Mouse (Mus musculus): ENCODE data around the gene Gapdh. TPM values are rescaled to one million over a fixed set of nuclear protein-coding genes. Genes with fewer than 3 reads are reported as not detected.

Gene Gapdh
- polyA plus RNA-seq, 1 experiment from 2014 or later: 1,103 TPM

GRCm38 (mm10) chr6:125192016-125192714 is 25.9 kb upstream of the Gapdh start:
- TF ChIP-seq CTCF (IDR thresholded peaks at IDR 0.05; ENCODE audit: low read depth) (no peak), EP300 (optimal IDR thresholded peaks at IDR 0.05) (no peak)
- H3K27ac ChIP-seq (replicated peaks): peak overlapping the region; percentile 97
- no peaks in the 10 kb centered on the region for H3K9me3 ChIP-seq (ENCODE audit: control insufficient read depth, low read length)
- DNase-seq (ENCODE audit: low spot score) (peak; percentile 94), ATAC-seq (ENCODE audit: low FRiP score, low TSS enrichment) (peak; percentile 95)
- H3K9ac ChIP-seq (ENCODE audit: low read length): peak overlapping the region; percentile 73
- H3K4me1 ChIP-seq (replicated peaks; ENCODE audit: control insufficient read depth, insufficient read depth): 0 out of 2 replicates have a peak, but pooled peaks cover 3% of the 10 kb centered on the region
- no peaks in the 10 kb centered on the region for H3K27me3 ChIP-seq (ENCODE audit: control insufficient read depth, insufficient read depth, low read length)
- peak overlapping the region; percentile 65 for H3K4me3 ChIP-seq (ENCODE audit: low read depth, low read length)
- under 1% methylated on average over 34 of the region's 34 CpGs for WGBS
- peak overlapping the region; percentile 77 for H3K4me2 ChIP-seq (replicated peaks; ENCODE audit: low read depth)
- H3K36me3 ChIP-seq (ENCODE audit: control insufficient read depth, insufficient read depth, low read length): 0 out of 2 replicates have a peak, but pooled peaks cover 3% of the 10 kb centered on the region

- under 1% methylated on average over 53 of the region's 54 CpGs for WGBS
- H3K9ac ChIP-seq (ENCODE audit: low read length): peak within 1 kb of the TSS; percentile 73
- no peak for TF ChIP-seq EP300 (optimal IDR thresholded peaks at IDR 0.05)
- peak; percentile 57 for TF ChIP-seq CTCF (IDR thresholded peaks at IDR 0.05; ENCODE audit: low read depth)
- peak within 1 kb of the TSS; percentile 77 for H3K4me2 ChIP-seq (replicated peaks; ENCODE audit: low read depth)
- ATAC-seq (ENCODE audit: low FRiP score, low TSS enrichment): peak; percentile 97
- H3K4me3 ChIP-seq (ENCODE audit: low read depth, low read length): peak within 1 kb of the TSS; percentile 65
- H3K27me3 ChIP-seq (ENCODE audit: control insufficient read depth, insufficient read depth, low read length): no peaks in the 10 kb centered on the region
- H3K9me3 ChIP-seq (ENCODE audit: control insufficient read depth, low read length): no peaks in the 10 kb centered on the region
- peaks cover 6% of the 10 kb centered on the region; the same call in 1 of the 2 replicates for H3K36me3 ChIP-seq (ENCODE audit: control insufficient read depth, insufficient read depth, low read length)
- peak; percentile 98 for DNase-seq (ENCODE audit: low spot score)
- H3K4me1 ChIP-seq (replicated peaks; ENCODE audit: control insufficient read depth, insufficient read depth): 0 out of 2 replicates have a peak, but pooled peaks cover 3% of the 10 kb centered on the region
- peak within 1 kb of the TSS; percentile 97 for H3K27ac ChIP-seq (replicated peaks)
Measured at GRCm38 (mm10) chr6:125191332-125192015, 25.2 kb upstream of the Gapdh start, which contains the start of the genes Ncapd2 and Mrpl51. TSS of gene Ncapd2 (minus strand) at chr6:125191701. TSS of gene Mrpl51 (plus strand) at chr6:125191801.

- TF ChIP-seq EP300 (optimal IDR thresholded peaks at IDR 0.05): no peak
- no peak for TF ChIP-seq CTCF (IDR thresholded peaks at IDR 0.05; ENCODE audit: low read depth)
- ATAC-seq (ENCODE audit: low FRiP score, low TSS enrichment): no peak
- Histone ChIP-seq H3K36me3 (ENCODE audit: control insufficient read depth, insufficient read depth, low read length) (peaks cover 6% of the 10 kb centered on the region; the same call in 1 of the 2 replicates), H3K27me3 (ENCODE audit: control insufficient read depth, insufficient read depth, low read length) (no peaks in the 10 kb centered on the region), H3K9ac (ENCODE audit: low read length) (peak overlapping the region; percentile 55), H3K9me3 (ENCODE audit: control insufficient read depth, low read length) (no peaks in the 10 kb centered on the region), H3K4me1 (replicated peaks; ENCODE audit: control insufficient read depth, insufficient read depth) (0 out of 2 replicates have a peak, but pooled peaks cover 3% of the 10 kb centered on the region), H3K27ac (replicated peaks) (peak overlapping the region; percentile 74), H3K4me2 (replicated peaks; ENCODE audit: low read depth) (peak overlapping the region; percentile 61), H3K4me3 (ENCODE audit: low read depth, low read length) (peak overlapping the region; percentile 65)
- DNase-seq (ENCODE audit: low spot score): no peak
Measured at GRCm38 (mm10) chr6:125190816-125191215, 24.5 kb upstream of the Gapdh start.

DNA sequence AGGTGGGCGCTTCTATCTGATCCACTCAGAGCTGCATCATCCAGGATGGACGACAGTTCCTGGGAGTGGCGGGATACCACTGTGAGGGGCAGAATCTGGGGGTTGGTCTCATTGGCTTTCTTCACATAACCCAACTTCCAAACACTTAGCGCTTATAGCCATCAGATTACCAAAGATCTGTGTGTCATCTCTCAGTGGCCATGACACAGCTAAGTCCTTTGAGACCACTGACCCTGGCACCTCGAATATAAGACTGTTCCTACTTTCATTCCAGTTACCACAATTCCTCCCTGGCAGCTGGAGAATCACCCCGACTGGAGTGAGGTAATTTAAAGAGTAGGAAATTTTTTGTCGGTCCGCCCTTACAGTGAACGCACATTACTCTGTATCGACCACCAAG is 19.9 kb upstream of the Gapdh start:
- peaks cover 24% of the 10 kb centered on the region for H3K36me3 ChIP-seq (ENCODE audit: control insufficient read depth, insufficient read depth, low read length)
- no peak overlapping the region for H3K27ac ChIP-seq (replicated peaks)
- no peak overlapping the region for H3K4me3 ChIP-seq (ENCODE audit: low read depth, low read length)
- H3K4me2 ChIP-seq (replicated peaks; ENCODE audit: low read depth): no peak overlapping the region
- H3K9me3 ChIP-seq (ENCODE audit: control insufficient read depth, low read length): no peaks in the 10 kb centered on the region
- H3K27me3 ChIP-seq (ENCODE audit: control insufficient read depth, insufficient read depth, low read length): no peaks in the 10 kb centered on the region
- no peaks in the 10 kb centered on the region for H3K4me1 ChIP-seq (replicated peaks; ENCODE audit: control insufficient read depth, insufficient read depth)
- 93% methylated on average over 10 of the region's 10 CpGs for WGBS
- H3K9ac ChIP-seq (ENCODE audit: low read length): no peak overlapping the region
- ATAC-seq (ENCODE audit: low FRiP score, low TSS enrichment) (no peak), DNase-seq (ENCODE audit: low spot score) (no peak)
- no peak for TF ChIP-seq EP300 (optimal IDR thresholded peaks at IDR 0.05)
- TF ChIP-seq CTCF (IDR thresholded peaks at IDR 0.05; ENCODE audit: low read depth): no peak

DNA sequence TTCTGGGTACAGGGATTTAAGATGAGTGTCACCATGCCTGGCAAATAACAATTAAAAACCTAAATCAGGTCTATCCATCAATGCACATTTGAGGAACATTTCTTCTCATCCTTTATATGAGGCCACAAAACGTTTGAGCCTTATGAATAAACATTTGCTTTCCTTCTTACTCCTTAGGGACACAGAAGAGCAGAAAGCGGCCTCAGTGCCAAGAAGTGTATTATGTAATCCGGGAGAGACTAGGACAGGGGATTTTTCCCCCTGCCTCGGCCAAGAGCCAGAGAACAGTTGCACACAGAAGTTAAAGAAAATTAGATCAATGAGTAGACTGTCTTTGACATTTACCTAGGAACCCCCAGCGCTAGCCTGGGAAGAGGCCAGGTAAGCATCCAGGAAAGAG is 15.9 kb upstream of the Gapdh start:
- no peak for DNase-seq (ENCODE audit: low spot score)
- Histone ChIP-seq H3K27ac (replicated peaks) (no peak overlapping the region), H3K4me3 (ENCODE audit: low read depth, low read length) (no peak overlapping the region), H3K4me2 (replicated peaks; ENCODE audit: low read depth) (no peak overlapping the region), H3K9ac (ENCODE audit: low read length) (no peak overlapping the region), H3K4me1 (replicated peaks; ENCODE audit: control insufficient read depth, insufficient read depth) (no peaks in the 10 kb centered on the region), H3K9me3 (ENCODE audit: control insufficient read depth, low read length) (no peaks in the 10 kb centered on the region), H3K36me3 (ENCODE audit: control insufficient read depth, insufficient read depth, low read length) (peaks cover 39% of the 10 kb centered on the region), H3K27me3 (ENCODE audit: control insufficient read depth, insufficient read depth, low read length) (no peaks in the 10 kb centered on the region)
- 68% methylated on average over 5 of the region's 5 CpGs for WGBS
- TF ChIP-seq EP300 (optimal IDR thresholded peaks at IDR 0.05) (no peak), CTCF (IDR thresholded peaks at IDR 0.05; ENCODE audit: low read depth) (no peak)
- ATAC-seq (ENCODE audit: low FRiP score, low TSS enrichment): no peak

All from stomach, postnatal 0 days (tissue).